Mouse (Mus musculus): ENCODE results near the gene Lars2.
"Not testable (repeated sequence)": the region's sequence is repeated elsewhere in the genome, so short reads cannot be mapped to it uniquely, and the experiment has no call there.

Gene Lars2

DNA sequence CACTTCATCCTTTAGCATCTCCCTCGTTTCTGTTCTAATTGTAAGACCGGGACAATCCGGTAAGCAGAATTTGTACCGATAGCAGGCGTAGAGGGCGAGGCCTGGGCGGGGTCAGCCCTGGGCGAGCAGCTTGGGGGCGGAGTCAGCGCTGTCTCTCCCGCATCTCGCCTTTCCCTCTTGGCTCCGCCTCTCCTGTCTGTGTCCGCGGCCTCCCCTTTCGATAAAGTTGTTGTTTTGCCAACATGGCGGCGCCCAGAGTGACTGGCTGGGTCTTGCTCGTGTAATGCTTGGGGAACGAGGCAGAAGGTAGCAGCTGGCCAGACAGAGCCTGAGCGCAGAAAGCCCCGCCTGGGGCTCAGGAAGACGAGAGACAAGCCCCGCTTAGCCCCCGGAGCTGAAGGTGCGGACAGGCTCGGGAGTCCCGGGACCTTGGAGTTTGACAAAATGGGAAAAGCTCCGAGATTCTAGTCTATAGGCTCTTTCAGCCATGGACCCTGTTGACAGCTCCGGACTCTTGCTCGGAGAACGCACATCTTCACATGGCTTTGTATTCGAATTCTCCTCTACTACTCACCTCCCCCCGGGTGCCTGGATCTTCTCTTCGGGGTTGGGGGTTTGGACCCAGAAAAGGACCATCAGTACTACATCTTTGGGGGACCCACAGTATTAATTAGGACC, at the start of gene Lars2:
TSS of gene Lars2 (plus strand) at position 220 of the 678 bp plus-strand sequence.
- peak; percentile 95 for DNase-seq (ENCODE audit: low read depth, low spot score)

DNA sequence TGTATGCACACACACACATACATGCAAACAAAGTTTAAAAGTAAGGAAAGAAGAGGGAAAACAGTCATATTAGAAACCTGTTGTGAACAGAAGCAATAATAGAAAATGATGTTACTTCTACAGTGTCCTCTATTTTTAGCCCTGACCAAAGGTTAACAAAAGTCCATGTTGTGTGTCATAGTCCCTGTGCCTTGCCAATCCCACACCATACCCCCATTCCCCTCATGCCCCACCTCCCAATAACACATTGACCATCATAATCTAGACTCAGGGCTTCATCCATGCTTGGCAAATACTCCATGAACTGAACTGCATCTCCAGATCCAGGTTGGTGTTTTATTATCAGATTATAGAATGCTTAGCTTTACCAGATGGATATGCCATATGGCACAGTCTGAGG, 40.6 kb upstream of the Lars2 start:
- no peak for DNase-seq (ENCODE audit: low read depth, low spot score)

DNA sequence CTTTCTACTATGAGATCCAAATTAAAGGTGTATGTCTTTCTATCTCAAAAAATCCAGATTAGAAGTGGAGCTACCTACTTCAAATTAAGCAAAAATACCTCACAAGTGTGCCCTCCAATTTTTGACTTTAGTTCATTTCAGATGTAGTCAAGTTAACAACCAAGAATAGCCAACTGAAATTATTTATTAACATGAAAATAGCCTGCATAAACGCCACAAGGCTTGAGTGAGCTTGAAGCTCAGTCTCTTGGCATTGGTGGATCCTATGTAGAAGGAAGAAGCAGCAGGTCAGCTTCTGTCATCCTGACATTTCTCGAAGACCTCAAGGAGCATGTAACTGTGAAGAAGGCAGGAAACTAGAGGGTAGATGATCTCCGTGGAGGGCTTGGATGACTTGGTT, 38.4 kb upstream of the Lars2 start:
- no peak for DNase-seq (ENCODE audit: low read depth, low spot score)

DNA sequence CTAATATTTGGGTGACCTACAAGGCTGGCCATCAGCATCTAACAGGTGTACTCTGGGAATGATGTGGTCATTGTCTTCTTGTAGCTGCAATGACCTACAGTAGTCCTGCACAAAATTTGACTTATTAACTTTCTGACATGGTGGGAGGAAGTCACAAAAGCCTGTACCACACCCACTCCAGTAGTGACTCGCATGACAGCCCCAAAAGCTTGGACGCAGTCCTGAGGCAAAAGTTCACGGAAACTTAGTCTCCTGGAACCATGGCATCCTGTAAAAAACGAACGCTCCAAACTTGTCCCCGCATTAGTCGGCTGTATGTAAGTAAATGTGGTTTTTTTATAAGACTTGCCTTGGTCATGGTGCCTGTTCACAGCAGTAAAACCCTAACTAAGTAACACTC, 36.9 kb upstream of the Lars2 start:
- peak; percentile 8 for DNase-seq (ENCODE audit: low read depth, low spot score)

DNA sequence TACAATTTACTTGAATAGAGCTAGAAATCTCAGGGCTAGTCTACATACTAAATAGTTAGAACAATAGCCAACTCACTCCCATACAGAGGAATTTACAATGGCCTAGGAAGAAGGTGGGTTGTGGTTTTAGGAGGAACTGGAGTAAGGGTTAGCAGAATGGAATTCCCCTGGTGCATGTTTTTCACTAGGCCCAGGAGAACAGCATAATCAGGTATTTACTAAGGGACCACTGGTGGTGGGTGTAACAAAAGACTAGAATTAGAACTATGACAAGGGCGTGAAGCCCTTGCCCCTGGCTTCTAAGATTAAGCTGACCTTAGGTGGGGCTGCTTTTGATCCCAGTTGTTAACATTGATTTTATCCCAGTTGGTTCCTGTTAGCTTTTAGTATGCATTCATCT, 36.5 kb upstream of the Lars2 start:
- DNase-seq (ENCODE audit: low read depth, low spot score) = peak; percentile 58

DNA sequence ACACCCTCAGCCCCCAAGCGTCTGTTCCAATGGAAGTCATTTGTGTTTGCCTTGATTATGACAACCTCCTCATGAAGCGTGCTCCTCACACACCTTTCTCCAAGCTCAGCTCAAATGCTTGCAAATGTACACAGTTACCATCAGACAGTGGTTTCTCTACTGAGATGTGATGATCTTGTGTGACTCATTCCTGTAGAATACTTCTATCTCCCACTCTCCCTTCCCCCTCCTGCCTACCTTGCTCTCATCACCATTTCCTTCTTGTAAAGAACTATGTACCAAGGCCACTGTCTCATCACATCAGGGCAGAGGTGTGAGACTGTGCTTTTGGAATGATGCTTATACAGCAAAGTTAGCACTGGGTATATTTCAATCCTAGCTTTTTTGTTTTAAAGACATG, 33.2 kb upstream of the Lars2 start:
- DNase-seq (ENCODE audit: low read depth, low spot score) = no peak

DNA sequence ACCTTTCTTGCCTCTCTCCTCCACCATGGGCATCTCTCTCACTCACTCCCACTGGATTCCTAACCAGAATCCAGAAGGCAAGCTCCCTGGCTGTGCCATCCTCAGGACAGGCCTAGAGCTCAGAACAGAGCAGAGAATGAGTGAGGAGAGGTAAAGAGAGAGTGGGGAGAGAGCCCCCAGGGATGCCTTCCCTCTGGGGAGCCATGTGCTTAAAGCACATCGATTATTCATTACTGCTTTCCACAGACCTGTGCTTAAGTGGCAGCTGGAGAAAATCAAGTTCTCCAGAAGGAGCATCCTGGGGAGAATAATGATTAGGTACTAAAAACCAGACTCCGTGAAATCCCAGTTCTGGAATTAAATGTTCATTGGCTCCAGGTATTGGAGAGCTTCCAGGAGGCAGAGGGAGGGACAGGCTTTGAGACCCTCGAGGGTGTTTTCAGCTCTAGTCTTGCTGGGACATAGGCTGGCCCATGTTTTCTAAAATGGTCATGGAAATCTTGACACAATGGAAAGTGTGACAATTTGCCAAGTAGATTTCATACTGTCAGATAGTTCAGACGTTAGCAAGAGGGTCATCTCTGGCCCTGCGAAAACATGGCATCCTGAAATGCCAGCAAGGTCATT, 31.6 kb upstream of the Lars2 start:
- DNase-seq (ENCODE audit: low read depth, low spot score) = no peak

DNA sequence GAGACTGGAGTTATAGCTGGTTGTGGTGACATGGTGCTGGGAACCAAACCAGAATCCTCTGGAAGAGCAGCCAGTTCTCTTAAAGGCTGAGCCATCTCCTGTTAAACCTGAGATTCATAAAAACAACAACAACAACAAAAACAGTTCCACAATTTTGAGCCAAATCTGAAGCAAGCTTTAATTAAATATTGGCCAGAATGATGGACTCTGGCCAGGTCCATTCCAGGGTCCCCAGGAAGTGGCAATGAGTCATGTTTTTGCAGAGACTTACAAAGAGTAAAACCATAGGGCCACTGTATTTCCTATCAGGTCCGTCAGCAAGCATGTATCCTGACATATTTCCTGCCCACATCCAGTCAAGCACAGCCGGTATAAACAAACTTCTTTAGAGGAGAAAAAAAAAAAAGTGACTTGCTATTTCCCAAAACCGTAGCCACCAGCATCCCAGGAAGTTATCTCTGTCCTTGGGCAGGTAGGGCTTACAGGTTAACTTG, 27.0 kb upstream of the Lars2 start:
- DNase-seq (ENCODE audit: low read depth, low spot score) = no peak

DNA sequence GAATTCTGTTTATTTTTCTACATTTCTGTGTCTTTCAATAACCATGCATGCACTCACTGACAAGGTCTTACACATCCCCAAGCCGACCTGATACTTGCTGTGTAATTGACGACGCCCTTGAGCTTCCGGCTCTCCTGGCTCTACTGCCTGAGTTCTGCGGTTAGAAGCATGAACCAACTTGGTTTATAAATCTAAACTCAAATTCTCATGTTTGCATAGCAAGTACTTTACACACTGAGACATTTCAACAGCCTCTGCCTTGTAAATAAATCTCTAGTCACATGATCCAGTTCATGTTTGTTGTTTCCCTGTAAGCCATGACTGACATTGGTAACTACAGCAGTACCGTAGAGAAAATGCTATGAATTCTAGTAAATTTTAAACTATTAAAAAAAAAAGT, 25.5 kb upstream of the Lars2 start:
- no peak for DNase-seq (ENCODE audit: low read depth, low spot score)

DNA sequence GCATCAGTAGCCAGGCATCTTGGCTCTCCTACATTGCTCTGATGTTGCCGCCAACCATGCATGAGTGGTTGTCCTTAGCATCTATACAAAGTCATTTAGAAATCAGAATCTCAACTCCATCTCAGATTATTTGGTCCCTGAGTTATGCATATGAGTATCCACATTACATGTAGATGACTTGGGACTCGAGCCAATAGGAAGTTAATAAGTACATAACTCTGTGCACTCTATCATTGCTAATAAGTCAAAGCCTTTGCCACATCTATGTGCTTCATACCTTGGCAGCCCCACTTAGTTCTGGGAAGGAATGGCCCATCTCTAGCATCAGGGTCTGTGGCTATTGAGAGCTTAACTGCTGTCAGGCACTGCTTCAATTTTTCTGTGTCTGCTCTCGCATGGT, 23.7 kb upstream of the Lars2 start:
- no peak for DNase-seq (ENCODE audit: low read depth, low spot score)

DNA sequence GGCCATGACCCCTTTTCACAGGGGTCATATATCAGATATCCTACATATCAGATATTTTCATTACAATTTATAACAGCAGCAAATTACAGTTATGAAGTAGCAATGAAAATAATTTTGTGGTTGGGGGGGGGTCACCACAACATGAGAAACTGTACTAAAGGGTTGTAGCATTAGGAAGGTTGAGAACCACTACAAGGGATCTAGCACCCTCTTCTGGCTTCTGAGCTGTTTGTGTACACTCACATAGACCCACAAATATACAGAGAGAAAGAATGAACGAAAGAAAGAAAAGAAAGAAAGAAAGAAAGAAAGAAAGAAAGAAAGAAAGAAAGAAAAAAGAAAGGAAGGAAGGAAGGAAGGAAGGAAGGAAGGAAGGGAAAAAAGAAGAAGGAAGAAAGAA, 17.4 kb upstream of the Lars2 start:
- not testable (repeated sequence) for DNase-seq (ENCODE audit: low read depth, low spot score)

DNA sequence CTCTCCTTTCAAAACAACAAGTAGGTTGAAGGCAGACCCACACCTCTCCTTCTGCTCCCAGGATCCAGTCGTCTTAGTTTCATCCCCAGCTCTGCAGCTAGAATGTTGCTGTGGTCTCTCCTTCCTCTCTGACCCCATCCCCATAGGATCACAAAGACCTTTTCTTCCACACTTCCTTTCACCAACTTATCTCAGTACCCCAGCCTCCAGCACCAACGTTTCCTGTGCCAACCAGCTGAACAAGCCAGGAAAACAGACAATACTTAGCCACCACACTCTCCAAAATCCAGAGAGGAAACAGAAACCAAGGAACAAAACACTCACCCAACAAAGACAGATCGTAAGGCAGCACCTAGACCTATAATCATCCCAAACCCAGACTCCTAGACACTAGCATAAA, 6.7 kb upstream of the Lars2 start:
- DNase-seq (ENCODE audit: low read depth, low spot score) = no peak

DNA sequence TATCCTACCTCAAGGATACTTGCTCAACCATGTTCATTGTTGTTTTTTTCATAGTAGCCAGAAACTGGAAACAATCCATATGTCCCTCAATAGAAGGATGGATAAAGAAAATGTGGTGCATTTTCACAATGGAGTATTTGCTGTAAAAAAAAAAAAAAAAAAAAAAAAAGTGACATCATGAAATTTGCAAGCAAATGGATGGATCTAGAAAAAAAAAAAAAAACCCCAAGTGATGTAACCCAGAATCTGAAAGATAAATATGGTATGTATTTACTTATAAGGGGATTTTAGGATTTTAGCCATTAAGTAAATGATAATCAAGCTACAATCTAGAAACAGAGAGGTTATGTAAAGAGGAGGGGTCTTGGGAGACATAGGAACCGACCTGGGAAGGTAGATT, 1.4 kb upstream of the Lars2 start:
- DNase-seq (ENCODE audit: low read depth, low spot score) = no peak

DNA sequence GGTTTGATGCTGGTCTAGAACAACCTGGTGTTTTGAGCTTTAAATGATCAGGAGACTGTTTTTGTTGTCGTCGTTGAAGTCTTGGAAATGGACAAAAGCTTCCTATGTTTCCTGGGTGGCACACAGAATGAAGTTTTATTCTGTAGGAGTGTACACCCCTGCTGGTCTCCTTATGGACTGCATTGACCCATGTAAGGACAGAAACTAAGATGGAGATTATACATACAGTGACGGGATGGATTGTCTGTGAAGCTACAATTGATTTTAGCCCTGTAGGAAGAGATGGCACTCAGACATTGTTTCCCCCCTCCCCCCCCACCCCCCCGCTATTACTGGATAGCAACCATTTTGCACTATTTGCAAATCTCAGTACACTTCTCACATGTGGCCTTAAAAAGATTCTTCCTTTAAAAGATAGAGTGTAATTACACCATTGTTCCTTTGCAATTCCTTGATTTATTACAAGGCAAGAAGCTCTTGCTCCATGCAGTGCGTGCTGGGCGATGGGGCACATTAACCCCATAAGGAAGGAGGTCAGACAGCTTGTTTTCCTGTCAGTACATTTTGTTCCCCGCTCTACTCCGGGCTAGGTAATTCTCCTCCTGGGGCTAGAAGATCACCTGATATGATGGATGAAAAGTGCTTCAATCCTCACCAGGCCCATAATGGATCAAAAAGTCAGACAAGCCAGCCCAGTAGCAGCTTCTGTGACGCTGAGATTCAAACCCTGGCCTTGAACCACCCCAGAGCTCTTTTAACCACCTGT, 602 bp upstream of the Lars2 start:
- no peak for DNase-seq (ENCODE audit: low read depth, low spot score)

DNA sequence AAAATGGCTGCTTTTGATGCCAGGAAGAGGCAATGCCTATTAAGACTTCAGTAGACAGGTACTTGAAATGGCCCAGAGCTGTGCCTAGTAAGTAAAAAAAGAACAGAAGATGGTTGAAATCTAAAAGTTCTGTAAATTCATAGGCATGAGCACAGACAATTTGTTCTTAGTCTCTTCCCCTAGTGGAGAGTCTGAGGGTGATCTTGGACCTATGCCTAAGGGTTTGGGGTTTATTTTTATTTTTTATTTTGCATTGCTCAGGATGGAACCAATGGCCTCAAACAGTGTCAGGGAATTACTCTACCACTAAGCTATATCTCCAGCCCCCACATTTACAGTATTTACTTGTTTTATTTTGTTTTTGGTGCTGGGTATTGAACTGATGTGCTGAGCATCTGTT, 909 bp downstream of the Lars2 start:
- peak; percentile 32 for DNase-seq (ENCODE audit: low read depth, low spot score)

DNA sequence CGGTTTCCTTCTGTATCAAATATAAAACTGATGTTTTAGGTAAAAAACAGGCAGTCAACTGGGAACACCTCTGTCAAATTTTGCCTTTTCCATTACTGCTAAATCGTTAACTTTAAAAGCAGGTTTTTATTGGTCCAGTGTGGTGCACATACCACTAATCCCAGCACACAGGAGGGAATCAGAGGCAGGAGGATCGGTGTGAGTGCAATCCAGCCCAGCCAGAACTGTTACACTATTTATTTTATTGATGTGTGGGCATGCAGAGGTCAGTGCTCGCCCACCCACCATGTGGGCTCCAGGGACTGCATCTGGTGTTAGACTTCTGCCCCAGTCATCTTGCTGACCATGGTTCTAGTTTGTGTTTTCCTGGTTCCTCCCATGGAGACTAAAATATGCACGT, 15.7 kb downstream of the Lars2 start:
- no peak for DNase-seq (ENCODE audit: low read depth, low spot score)

DNA sequence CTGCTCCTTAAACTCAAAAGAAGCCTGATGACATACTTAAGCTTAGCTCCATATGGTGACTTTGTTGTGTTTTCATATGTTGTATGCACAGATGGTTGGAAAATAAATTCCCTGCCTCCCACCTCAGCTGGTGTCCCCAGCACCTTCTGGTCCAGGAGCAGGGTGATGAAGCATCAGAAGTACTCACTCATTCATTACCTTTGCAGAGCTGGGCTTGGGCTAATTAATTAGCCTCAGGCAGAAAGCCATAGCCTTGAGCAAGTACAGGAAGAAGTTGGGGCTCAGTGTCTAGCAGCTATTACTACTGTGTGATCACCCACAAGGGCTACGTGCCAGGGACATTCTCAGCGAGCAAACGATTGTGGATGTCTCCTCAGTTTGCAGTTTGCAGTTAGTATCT, 18.0 kb downstream of the Lars2 start:
- DNase-seq (ENCODE audit: low read depth, low spot score) = no peak

DNA sequence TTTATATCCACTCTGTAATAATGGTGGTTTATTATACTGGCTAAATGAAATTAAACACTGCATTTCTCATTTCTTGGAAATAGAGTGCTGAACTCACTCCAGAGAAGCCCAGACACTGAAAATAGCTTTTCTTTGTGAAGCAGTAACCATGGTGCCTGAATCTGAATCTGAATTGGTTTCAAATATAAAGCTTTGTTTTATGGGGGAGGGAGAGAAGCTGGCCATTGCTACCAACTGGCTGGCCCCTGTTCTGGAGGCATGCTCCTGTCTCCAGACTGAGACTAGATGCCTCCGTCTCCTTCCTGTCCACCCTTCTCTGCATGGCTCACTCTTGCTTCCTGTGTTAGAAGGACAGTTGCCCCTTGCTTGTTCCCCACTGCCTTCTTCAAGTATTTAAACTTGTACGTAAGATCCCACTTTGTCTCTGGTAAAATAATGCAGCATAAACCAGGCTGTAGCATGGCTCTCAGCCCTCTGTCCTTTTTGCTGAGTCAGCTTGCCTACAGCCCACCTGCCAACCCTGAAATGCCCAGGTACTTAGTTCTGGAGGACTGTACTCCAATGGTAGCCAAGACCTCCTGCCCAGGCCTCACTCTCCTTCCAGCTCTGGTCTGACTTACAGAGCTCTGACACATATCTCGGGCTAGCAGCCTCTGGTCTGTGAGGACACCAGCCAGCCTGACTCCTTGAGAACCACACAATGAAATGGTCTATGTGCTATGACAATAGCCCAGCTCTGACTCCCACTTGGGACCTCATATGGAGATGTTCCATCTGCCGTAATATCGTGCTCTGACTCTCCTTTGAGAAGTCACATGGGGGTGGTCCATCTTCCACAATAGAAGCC, 18.8 kb downstream of the Lars2 start:
- no peak for DNase-seq (ENCODE audit: low read depth, low spot score)

DNA sequence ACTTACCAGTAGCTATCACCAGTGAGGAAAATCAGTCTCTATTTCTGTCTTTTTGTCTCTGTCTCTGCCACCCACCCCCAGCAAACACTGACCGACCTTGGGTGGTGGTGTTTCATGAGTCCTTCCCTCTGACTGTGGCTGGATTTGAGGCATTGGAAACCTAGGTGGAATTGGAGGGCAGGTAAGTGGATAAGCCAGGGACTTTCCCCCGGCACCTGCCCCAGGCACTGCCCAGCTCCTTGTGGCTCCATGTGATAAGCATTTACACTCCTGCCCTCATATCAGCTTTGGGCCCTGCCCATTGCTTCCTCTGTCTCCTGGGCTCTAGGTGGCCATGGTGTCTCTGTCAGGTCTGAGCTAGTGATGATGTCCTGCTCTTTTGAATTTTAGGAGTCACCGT, 19.6 kb downstream of the Lars2 start:
- no peak for DNase-seq (ENCODE audit: low read depth, low spot score)

DNA sequence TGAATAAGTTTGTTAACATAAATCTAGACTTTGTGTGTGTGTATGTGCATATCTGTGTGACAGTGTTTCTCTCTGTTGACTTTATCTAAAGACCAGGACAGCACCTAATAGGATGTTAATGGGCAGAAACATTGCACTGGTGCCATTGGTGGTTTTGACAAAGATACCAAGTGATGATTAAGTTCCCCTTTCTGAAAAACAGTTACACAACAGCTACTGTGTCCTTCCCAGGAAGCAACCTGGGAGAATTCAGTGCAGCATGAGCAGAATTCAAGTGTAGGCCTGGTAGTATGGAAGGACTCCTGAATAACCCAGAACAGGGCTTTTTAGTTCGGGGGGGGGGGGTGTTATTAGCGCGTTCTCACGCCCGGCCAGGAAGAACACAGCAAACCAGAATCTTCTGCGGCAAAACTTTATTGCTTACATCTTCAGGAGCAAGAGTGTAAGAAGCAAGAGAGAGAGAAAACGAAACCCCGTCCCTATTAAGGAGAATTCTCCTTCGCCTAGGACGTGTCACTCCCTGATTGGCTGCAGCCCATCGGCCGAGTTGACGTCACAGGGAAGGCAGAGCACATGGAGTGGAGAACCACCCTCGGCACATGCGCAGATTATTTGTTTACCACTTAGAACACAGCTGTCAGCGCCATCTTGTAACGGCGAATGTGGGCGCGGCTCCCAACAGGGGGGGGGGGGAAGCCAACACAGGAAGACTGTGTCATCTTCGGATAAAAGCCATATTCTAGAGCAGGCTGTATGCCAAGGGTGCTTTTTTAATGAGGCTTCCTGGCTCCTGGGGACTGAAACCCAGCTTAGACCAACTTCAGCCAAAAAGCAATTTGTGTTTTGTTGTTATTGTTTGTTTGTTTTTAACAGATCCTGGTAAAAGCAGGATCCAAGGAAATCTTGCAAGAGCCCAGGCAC, 21.6 kb downstream of the Lars2 start:
- DNase-seq (ENCODE audit: low read depth, low spot score) = not testable (repeated sequence)

Measured in R1 (cell line).